Mouse (Mus musculus): ENCODE measurements around the gene Gdnf. TPM values are rescaled to one million over a fixed set of nuclear protein-coding genes. Genes with fewer than 3 reads are reported as not detected.

Gdnf gene
- polyA plus RNA-seq, 1 experiment from 2014 or later: 1.3 TPM

DNA sequence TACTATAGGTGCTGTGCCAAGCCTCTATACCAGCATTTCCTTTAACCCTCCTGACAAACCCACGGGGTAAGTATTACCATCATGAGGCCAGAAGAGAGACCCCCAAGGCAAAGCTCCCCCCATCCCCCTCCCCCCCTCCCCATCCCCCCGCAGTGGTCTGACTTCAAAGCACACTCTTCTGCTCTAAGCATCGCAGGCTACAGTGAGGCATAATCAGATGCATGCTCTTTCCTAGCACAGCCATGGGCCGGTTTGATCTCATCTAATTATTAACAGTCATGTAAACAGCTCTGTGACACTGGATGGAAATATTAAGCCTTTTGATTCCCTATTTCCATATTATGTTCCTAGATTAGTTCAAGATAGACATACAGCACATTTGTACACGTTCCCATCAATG lies 61.8 kb downstream of the Gdnf start:
- Histone ChIP-seq H3K27ac (ENCODE audit: low read depth, low read length) (no peak overlapping the region), H3K4me1 (replicated peaks; ENCODE audit: control insufficient read depth, insufficient read depth, low read length) (no peaks in the 10 kb centered on the region), H3K27me3 (replicated peaks; ENCODE audit: control insufficient read depth, insufficient read depth, low read length) (no peaks in the 10 kb centered on the region), H3K4me2 (replicated peaks; ENCODE audit: low read depth) (no peak overlapping the region), H3K9ac (ENCODE audit: low read depth, low read length) (no peak overlapping the region), H3K36me3 (ENCODE audit: control insufficient read depth, insufficient read depth) (no peaks in the 10 kb centered on the region), H3K9me3 (ENCODE audit: control insufficient read depth) (no peaks in the 10 kb centered on the region), H3K4me3 (ENCODE audit: low read depth, low read length) (no peak overlapping the region)
- no peak for ATAC-seq
- TF ChIP-seq CTCF (IDR thresholded peaks at IDR 0.05; ENCODE audit: low read depth): no peak
- WGBS: 69% methylated on average over 5 of the region's 5 CpGs

- Histone ChIP-seq H3K27me3 (replicated peaks; ENCODE audit: control insufficient read depth, insufficient read depth, low read length) (no peaks in the 10 kb centered on the region), H3K36me3 (ENCODE audit: control insufficient read depth, insufficient read depth) (no peaks in the 10 kb centered on the region; the same call in 1 of the 2 replicates), H3K27ac (ENCODE audit: low read depth, low read length) (no peak overlapping the region), H3K4me1 (replicated peaks; ENCODE audit: control insufficient read depth, insufficient read depth, low read length) (no peaks in the 10 kb centered on the region), H3K4me2 (replicated peaks; ENCODE audit: low read depth) (no peak overlapping the region), H3K4me3 (ENCODE audit: low read depth, low read length) (no peak overlapping the region), H3K9ac (ENCODE audit: low read depth, low read length) (no peak overlapping the region), H3K9me3 (ENCODE audit: control insufficient read depth) (no peaks in the 10 kb centered on the region)
- 71% methylated on average over 6 of the region's 6 CpGs for WGBS
- no peak for ATAC-seq
- no peak for TF ChIP-seq CTCF (IDR thresholded peaks at IDR 0.05; ENCODE audit: low read depth)
Observed at GRCm38 (mm10) chr15:7875879-7876278, 65.2 kb downstream of the Gdnf start.

DNA sequence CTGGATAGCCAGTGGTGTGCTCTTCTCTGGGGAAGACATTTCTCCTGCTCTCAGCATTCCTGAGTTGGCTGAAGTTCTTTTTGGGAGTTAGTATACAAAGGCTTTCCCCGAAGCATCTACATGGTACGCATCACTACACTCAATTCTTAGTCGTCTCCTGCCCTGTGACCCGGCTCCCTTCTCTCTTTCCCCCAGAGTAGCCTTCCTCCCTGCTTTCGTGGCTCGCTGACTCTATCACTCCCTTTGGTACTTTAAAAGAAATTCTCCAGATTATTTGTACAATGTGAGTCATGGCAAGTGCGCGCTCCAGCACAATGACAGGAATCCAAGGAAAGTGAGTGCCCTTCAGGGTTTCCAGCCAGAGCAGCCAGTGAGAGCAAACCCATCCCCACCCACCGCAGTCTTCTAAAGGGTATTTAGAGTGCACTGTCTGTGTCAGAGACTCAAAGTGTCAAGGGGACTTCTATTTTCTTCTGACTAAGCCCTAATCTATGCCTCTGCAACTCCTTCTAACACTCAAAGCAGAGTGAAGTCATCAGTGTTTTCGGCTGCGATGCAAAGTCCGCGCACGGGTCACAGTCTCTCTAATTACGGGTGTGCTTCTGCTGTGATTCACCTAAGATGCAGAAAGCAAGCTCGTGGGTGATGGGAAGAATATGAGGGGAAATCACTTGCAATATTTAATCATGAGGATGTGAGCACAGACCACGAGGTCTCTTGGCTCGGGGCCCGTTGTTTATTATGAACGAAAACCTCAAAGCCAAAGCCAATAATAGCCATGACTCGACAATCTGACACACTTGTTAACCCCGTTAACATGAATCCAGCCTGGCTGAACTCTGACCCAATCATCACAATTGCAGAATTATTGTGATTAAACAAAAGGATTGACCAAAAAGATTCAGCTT lies 67.2 kb downstream of the Gdnf start:
- no peak overlapping the region for H3K4me3 ChIP-seq (ENCODE audit: low read depth, low read length)
- no peak overlapping the region for H3K9ac ChIP-seq (ENCODE audit: low read depth, low read length)
- no peaks in the 10 kb centered on the region; the same call in 1 of the 2 replicates for H3K36me3 ChIP-seq (ENCODE audit: control insufficient read depth, insufficient read depth)
- H3K27ac ChIP-seq (ENCODE audit: low read depth, low read length): no peak overlapping the region
- H3K4me2 ChIP-seq (replicated peaks; ENCODE audit: low read depth): no peak overlapping the region
- H3K9me3 ChIP-seq (ENCODE audit: control insufficient read depth): no peaks in the 10 kb centered on the region
- no peak for TF ChIP-seq CTCF (IDR thresholded peaks at IDR 0.05; ENCODE audit: low read depth)
- WGBS: 74% methylated on average over 22 of the region's 22 CpGs
- no peak for ATAC-seq
- H3K27me3 ChIP-seq (replicated peaks; ENCODE audit: control insufficient read depth, insufficient read depth, low read length): no peaks in the 10 kb centered on the region
- no peaks in the 10 kb centered on the region for H3K4me1 ChIP-seq (replicated peaks; ENCODE audit: control insufficient read depth, insufficient read depth, low read length)

- no peak overlapping the region for H3K9ac ChIP-seq (ENCODE audit: low read depth, low read length)
- no peak overlapping the region for H3K4me2 ChIP-seq (replicated peaks; ENCODE audit: low read depth)
- no peak for TF ChIP-seq CTCF (IDR thresholded peaks at IDR 0.05; ENCODE audit: low read depth)
- no peak overlapping the region for H3K27ac ChIP-seq (ENCODE audit: low read depth, low read length)
- H3K9me3 ChIP-seq (ENCODE audit: control insufficient read depth): no peaks in the 10 kb centered on the region
- no peaks in the 10 kb centered on the region; the same call in 1 of the 2 replicates for H3K36me3 ChIP-seq (ENCODE audit: control insufficient read depth, insufficient read depth)
- ATAC-seq: no peak
- H3K27me3 ChIP-seq (replicated peaks; ENCODE audit: control insufficient read depth, insufficient read depth, low read length): no peaks in the 10 kb centered on the region
- H3K4me1 ChIP-seq (replicated peaks; ENCODE audit: control insufficient read depth, insufficient read depth, low read length): no peaks in the 10 kb centered on the region
- WGBS: 90% methylated on average over 10 of the region's 10 CpGs
- no peak overlapping the region for H3K4me3 ChIP-seq (ENCODE audit: low read depth, low read length)
Observed at GRCm38 (mm10) chr15:7878861-7879260, 68.2 kb downstream of the Gdnf start.

GRCm38 (mm10) chr15:7879956-7880355 lies 69.3 kb downstream of the Gdnf start:
- no peak overlapping the region for H3K4me3 ChIP-seq (ENCODE audit: low read depth, low read length)
- TF ChIP-seq CTCF (IDR thresholded peaks at IDR 0.05; ENCODE audit: low read depth): no peak
- no peak overlapping the region for H3K9ac ChIP-seq (ENCODE audit: low read depth, low read length)
- ATAC-seq: no peak
- H3K4me1 ChIP-seq (replicated peaks; ENCODE audit: control insufficient read depth, insufficient read depth, low read length): no peaks in the 10 kb centered on the region
- H3K27me3 ChIP-seq (replicated peaks; ENCODE audit: control insufficient read depth, insufficient read depth, low read length): no peaks in the 10 kb centered on the region
- no peak overlapping the region for H3K27ac ChIP-seq (ENCODE audit: low read depth, low read length)
- H3K36me3 ChIP-seq (ENCODE audit: control insufficient read depth, insufficient read depth): no peaks in the 10 kb centered on the region; the same call in 1 of the 2 replicates
- 86% methylated on average over 7 of the region's 7 CpGs for WGBS
- H3K9me3 ChIP-seq (ENCODE audit: control insufficient read depth): no peaks in the 10 kb centered on the region
- no peak overlapping the region for H3K4me2 ChIP-seq (replicated peaks; ENCODE audit: low read depth)

DNA sequence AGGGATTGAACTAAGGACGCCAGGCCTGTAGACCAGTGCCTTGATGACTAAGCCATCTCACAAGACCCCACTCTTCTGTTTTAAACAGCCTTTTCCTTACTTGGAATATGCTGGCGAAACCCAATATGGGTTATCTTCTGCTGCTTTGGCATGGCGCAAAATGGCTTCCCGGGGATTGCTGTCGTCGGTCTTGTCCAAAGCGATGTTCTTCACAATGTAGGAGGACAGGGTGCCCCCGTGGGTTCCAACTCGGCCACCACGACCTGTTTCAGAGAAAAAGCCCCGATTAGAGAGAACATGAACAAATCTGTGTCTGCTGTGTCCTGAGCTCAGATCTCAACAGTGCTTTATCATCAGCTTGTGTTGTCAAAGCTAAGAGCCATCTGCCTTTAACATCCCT lies 73.5 kb downstream of the Gdnf start:
- H3K27me3 ChIP-seq (replicated peaks; ENCODE audit: control insufficient read depth, insufficient read depth, low read length): no peaks in the 10 kb centered on the region
- no peak overlapping the region for H3K4me3 ChIP-seq (ENCODE audit: low read depth, low read length)
- H3K4me2 ChIP-seq (replicated peaks; ENCODE audit: low read depth): no peak overlapping the region
- no peaks in the 10 kb centered on the region for H3K4me1 ChIP-seq (replicated peaks; ENCODE audit: control insufficient read depth, insufficient read depth, low read length)
- ATAC-seq: no peak
- H3K36me3 ChIP-seq (ENCODE audit: control insufficient read depth, insufficient read depth): peaks cover 4% of the 10 kb centered on the region; the same call in 1 of the 2 replicates
- H3K9ac ChIP-seq (ENCODE audit: low read depth, low read length): no peak overlapping the region
- H3K9me3 ChIP-seq (ENCODE audit: control insufficient read depth): no peaks in the 10 kb centered on the region
- H3K27ac ChIP-seq (ENCODE audit: low read depth, low read length): no peak overlapping the region
- no peak for TF ChIP-seq CTCF (IDR thresholded peaks at IDR 0.05; ENCODE audit: low read depth)
- 89% methylated on average over 11 of the region's 11 CpGs for WGBS
